Mouse (Mus musculus): ENCODE data around the gene Erc2. TPM values are rescaled to one million over a fixed set of nuclear protein-coding genes. Genes with fewer than 3 reads are reported as not detected.

Erc2 gene
- polyA plus RNA-seq, 2 experiments: 4.9 to 6.5 TPM

GRCm38 (mm10) chr14:28243474-28243873 is 621.2 kb downstream of the Erc2 start:
- TF ChIP-seq POLR2A (IDR thresholded peaks at IDR 0.05; ENCODE audit: borderline replicate concordance, extremely low read depth, insufficient read depth, insufficient read length): no peak
- Histone ChIP-seq H3K27me3 (ENCODE audit: control insufficient read depth, insufficient read depth, low read length) (no peaks in the 10 kb centered on the region), H3K4me1 (ENCODE audit: control insufficient read depth, insufficient read depth, low read length) (no peaks in the 10 kb centered on the region), H3K4me2 (replicated peaks; ENCODE audit: low read depth, low read length, severe bottlenecking) (no peak overlapping the region), H3K4me3 (replicated peaks; ENCODE audit: low read length) (no peak overlapping the region), H3K9me3 (ENCODE audit: control insufficient read depth, low read length) (no peaks in the 10 kb centered on the region), H3K9ac (ENCODE audit: low read depth, low read length, severe bottlenecking) (no peak overlapping the region), H3K36me3 (ENCODE audit: control insufficient read depth, insufficient read depth, low read length) (no peaks in the 10 kb centered on the region), H3K27ac (replicated peaks; ENCODE audit: low read depth, low read length) (no peak overlapping the region)
- ATAC-seq (ENCODE audit: low FRiP score, low read depth): no peak
- 86% methylated on average over 4 of the region's 4 CpGs for WGBS
- no peak for DNase-seq (ENCODE audit: low spot score)

- Histone ChIP-seq H3K27ac (replicated peaks; ENCODE audit: low read depth, low read length) (no peak overlapping the region), H3K4me3 (replicated peaks; ENCODE audit: low read length) (no peak overlapping the region), H3K9ac (ENCODE audit: low read depth, low read length, severe bottlenecking) (no peak overlapping the region), H3K27me3 (ENCODE audit: control insufficient read depth, insufficient read depth, low read length) (no peaks in the 10 kb centered on the region), H3K36me3 (ENCODE audit: control insufficient read depth, insufficient read depth, low read length) (no peaks in the 10 kb centered on the region), H3K4me2 (replicated peaks; ENCODE audit: low read depth, low read length, severe bottlenecking) (no peak overlapping the region), H3K4me1 (ENCODE audit: control insufficient read depth, insufficient read depth, low read length) (peaks cover 8% of the 10 kb centered on the region), H3K9me3 (ENCODE audit: control insufficient read depth, low read length) (no peaks in the 10 kb centered on the region)
- TF ChIP-seq POLR2A (IDR thresholded peaks at IDR 0.05; ENCODE audit: borderline replicate concordance, extremely low read depth, insufficient read depth, insufficient read length): no peak
- ATAC-seq (ENCODE audit: low FRiP score, low read depth) (no peak), DNase-seq (ENCODE audit: low spot score) (no peak)
- WGBS: 55% methylated on average over 4 of the region's 4 CpGs
Observed at GRCm38 (mm10) chr14:28262706-28263105, 640.5 kb downstream of the Erc2 start.

DNA sequence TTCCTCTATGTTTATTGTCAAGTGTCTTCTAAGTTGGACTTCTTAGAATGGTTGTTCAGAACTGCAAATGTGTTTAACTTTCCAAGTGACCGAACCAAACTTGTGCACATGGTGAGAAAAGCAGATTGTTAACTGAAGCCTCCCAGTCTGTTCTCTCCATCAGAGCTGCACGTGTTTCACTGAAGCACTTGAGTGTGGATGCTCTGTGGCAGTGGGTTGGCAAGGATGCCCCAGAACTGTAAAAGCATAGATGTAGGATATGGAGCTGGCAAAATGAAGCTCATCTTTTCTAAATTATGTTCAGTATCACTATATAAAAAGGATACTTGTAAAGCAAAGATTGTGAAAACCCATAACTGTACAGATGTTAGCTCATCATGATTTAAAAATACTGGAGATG is 645.1 kb downstream of the Erc2 start:
- TF ChIP-seq POLR2A (IDR thresholded peaks at IDR 0.05; ENCODE audit: borderline replicate concordance, extremely low read depth, insufficient read depth, insufficient read length): no peak
- no peak for DNase-seq (ENCODE audit: low spot score)
- ATAC-seq (ENCODE audit: low FRiP score, low read depth): no peak
- 49% methylated on average over 2 of the region's 2 CpGs for WGBS
- Histone ChIP-seq H3K4me3 (replicated peaks; ENCODE audit: low read length) (no peak overlapping the region), H3K4me2 (replicated peaks; ENCODE audit: low read depth, low read length, severe bottlenecking) (no peak overlapping the region), H3K27me3 (ENCODE audit: control insufficient read depth, insufficient read depth, low read length) (no peaks in the 10 kb centered on the region), H3K9ac (ENCODE audit: low read depth, low read length, severe bottlenecking) (no peak overlapping the region), H3K27ac (replicated peaks; ENCODE audit: low read depth, low read length) (no peak overlapping the region), H3K9me3 (ENCODE audit: control insufficient read depth, low read length) (no peaks in the 10 kb centered on the region), H3K4me1 (ENCODE audit: control insufficient read depth, insufficient read depth, low read length) (peaks cover 8% of the 10 kb centered on the region), H3K36me3 (ENCODE audit: control insufficient read depth, insufficient read depth, low read length) (no peaks in the 10 kb centered on the region)

GRCm38 (mm10) chr14:28271846-28272245 is 649.6 kb downstream of the Erc2 start:
- Histone ChIP-seq H3K4me2 (replicated peaks; ENCODE audit: low read depth, low read length, severe bottlenecking) (no peak overlapping the region), H3K36me3 (ENCODE audit: control insufficient read depth, insufficient read depth, low read length) (no peaks in the 10 kb centered on the region), H3K9ac (ENCODE audit: low read depth, low read length, severe bottlenecking) (no peak overlapping the region), H3K27me3 (ENCODE audit: control insufficient read depth, insufficient read depth, low read length) (no peaks in the 10 kb centered on the region), H3K9me3 (ENCODE audit: control insufficient read depth, low read length) (no peaks in the 10 kb centered on the region), H3K4me3 (replicated peaks; ENCODE audit: low read length) (no peak overlapping the region), H3K27ac (replicated peaks; ENCODE audit: low read depth, low read length) (no peak overlapping the region), H3K4me1 (ENCODE audit: control insufficient read depth, insufficient read depth, low read length) (peaks cover 3% of the 10 kb centered on the region; the same call in 1 of the 2 replicates)
- no peak for TF ChIP-seq POLR2A (IDR thresholded peaks at IDR 0.05; ENCODE audit: borderline replicate concordance, extremely low read depth, insufficient read depth, insufficient read length)
- WGBS: 71% methylated on average over 8 of the region's 8 CpGs
- DNase-seq (ENCODE audit: low spot score) (no peak), ATAC-seq (ENCODE audit: low FRiP score, low read depth) (no peak)

- ATAC-seq (ENCODE audit: low FRiP score, low read depth) (no peak), DNase-seq (ENCODE audit: low spot score) (no peak)
- no peaks in the 10 kb centered on the region for H3K27me3 ChIP-seq (ENCODE audit: control insufficient read depth, insufficient read depth, low read length)
- TF ChIP-seq POLR2A (IDR thresholded peaks at IDR 0.05; ENCODE audit: borderline replicate concordance, extremely low read depth, insufficient read depth, insufficient read length): no peak
- H3K27ac ChIP-seq (replicated peaks; ENCODE audit: low read depth, low read length): no peak overlapping the region
- H3K36me3 ChIP-seq (ENCODE audit: control insufficient read depth, insufficient read depth, low read length): no peaks in the 10 kb centered on the region
- no peak overlapping the region for H3K4me2 ChIP-seq (replicated peaks; ENCODE audit: low read depth, low read length, severe bottlenecking)
- 77% methylated on average over 1 of the region's 1 CpGs for WGBS
- no peak overlapping the region for H3K9ac ChIP-seq (ENCODE audit: low read depth, low read length, severe bottlenecking)
- H3K9me3 ChIP-seq (ENCODE audit: control insufficient read depth, low read length): no peaks in the 10 kb centered on the region
- peaks cover 3% of the 10 kb centered on the region; the same call in 1 of the 2 replicates for H3K4me1 ChIP-seq (ENCODE audit: control insufficient read depth, insufficient read depth, low read length)
- H3K4me3 ChIP-seq (replicated peaks; ENCODE audit: low read length): no peak overlapping the region
Observed at GRCm38 (mm10) chr14:28273669-28274068, 651.4 kb downstream of the Erc2 start.

DNA sequence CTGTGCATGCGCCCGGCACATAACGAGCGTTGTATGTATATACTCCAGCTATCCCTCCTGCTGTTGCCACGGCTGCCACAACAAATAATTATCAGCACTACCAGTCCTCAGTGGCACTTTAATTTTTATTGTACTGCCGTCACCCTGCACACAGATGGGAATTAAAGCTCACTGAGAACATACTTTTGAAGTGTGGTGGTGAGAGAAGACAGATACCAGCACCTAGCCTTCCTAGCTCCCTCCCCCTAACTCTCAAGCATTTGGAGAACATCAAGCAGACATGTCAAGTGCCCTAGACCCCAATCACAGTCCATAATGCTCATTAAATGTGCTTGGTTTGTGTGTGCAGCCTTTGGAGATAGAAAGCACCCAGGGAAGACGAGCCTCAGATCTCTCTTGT is 652.6 kb downstream of the Erc2 start:
- 34% methylated on average over 7 of the region's 7 CpGs for WGBS
- no peak overlapping the region for H3K27ac ChIP-seq (replicated peaks; ENCODE audit: low read depth, low read length)
- DNase-seq (ENCODE audit: low spot score) (no peak), ATAC-seq (ENCODE audit: low FRiP score, low read depth) (no peak)
- H3K4me1 ChIP-seq (ENCODE audit: control insufficient read depth, insufficient read depth, low read length): peaks cover 3% of the 10 kb centered on the region; the same call in 1 of the 2 replicates
- H3K9me3 ChIP-seq (ENCODE audit: control insufficient read depth, low read length): no peaks in the 10 kb centered on the region
- H3K9ac ChIP-seq (ENCODE audit: low read depth, low read length, severe bottlenecking): no peak overlapping the region
- no peak overlapping the region for H3K4me3 ChIP-seq (replicated peaks; ENCODE audit: low read length)
- TF ChIP-seq POLR2A (IDR thresholded peaks at IDR 0.05; ENCODE audit: borderline replicate concordance, extremely low read depth, insufficient read depth, insufficient read length): no peak
- no peaks in the 10 kb centered on the region for H3K27me3 ChIP-seq (ENCODE audit: control insufficient read depth, insufficient read depth, low read length)
- H3K4me2 ChIP-seq (replicated peaks; ENCODE audit: low read depth, low read length, severe bottlenecking): no peak overlapping the region
- no peaks in the 10 kb centered on the region for H3K36me3 ChIP-seq (ENCODE audit: control insufficient read depth, insufficient read depth, low read length)

Measured in limb, embryonic 14.5 days (tissue).